Mouse (Mus musculus) c-Kit-positive CD71-positive TER-119-positive erythroid progenitor cells, embryonic 14.5 days (primary cell): ENCODE data around the gene Nfib.

Experiments used
- DNase-seq: peaks from one replicate; pipeline ENCODE4 v3.0.0-alpha.2; 2013; ENCODE audit warnings: low spot score

Nfib gene

DNA sequence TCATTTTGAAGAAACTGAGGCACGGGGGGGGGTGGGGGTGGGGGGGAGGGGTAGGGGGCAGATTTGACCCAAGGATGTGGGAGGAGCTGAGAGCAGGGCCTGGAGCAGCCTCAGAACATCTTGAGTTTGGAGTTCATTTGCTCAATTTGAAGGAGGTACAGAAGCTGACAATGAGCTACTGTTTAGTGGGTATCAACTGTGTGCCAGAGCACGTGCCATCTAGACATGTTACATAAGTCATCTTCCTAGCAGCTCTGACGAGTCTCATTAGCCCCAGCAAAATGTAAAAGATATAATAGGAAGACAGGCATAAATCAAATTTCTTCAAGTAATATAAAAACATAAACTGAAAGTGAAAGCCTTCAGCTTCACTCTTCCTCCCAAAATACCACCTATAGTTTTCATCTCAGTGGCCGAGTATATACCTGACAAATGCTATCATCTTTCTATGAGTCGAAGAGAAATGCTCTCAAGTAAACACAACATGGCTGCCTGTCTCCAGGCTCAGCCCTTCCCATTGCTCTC is 165.0 kb downstream of the Nfib start:
- DNase-seq = no peak

DNA sequence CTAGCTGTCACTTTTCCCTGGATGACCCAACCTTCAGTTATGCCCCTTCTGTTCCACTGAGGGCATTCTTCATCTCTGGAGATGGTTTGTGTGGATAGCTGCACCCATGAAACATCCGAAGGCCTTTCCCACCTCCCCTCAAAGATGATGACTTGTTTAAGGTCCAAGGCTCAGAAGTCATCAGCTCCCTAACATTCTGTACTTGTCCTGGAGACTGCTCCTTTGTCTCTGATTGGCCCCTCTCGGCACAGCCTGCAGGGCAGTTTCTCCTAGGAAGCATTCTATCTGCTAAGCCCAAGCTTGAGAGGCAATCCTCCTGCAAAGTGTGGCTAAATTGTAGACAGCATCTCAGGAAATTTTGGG is 165.5 kb downstream of the Nfib start:
- no peak for DNase-seq

DNA sequence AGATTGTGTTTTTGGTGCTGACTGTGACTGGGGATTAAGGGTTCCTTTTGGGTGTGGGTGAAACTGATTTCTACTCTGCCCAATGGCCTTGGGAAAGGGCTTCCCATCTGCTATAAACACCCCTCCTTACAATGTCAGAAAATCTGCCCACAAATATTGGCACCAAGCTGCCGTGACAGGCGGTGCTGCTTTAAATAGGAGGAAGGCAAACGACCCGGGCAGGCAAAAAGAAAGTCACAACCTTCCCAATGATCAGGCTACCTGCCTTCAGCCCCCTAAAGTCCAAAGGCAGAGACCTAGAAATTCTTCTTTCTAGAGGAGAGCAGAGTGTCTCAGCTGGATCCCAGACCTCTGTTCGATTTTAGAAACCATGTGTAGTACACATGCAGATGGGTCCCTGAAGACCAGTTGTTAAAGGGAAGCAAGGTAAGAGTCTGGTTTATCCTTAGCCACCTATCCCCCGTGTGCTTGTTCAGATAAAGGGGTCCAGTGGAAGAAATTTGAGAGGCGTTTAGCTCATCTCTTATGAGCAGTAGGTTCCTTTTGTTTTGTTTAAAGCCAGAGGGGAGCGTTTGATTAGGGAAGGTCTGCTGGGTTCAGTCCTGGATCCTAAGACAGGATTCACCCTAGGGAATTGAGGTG is 166.0 kb downstream of the Nfib start:
- no peak for DNase-seq

DNA sequence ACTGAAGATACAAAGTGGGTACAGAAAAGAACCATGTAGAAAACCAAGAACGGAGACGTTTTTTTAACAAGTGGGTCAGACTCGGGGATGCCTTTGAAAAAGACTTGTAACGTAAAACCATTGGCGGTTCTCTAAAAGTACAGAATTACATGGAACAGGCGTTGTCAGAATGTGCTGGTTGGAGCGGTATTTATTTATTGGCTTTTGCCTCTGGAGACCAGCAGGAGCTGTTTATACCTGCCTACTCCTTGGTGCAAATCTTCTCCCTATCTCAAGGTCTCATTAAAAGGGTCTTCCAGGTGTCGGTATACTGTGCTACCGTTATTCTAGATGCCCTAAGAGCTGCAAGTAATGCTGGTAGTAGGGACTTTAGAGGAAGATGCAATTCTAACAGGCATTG is 166.7 kb downstream of the Nfib start:
- DNase-seq = no peak

DNA sequence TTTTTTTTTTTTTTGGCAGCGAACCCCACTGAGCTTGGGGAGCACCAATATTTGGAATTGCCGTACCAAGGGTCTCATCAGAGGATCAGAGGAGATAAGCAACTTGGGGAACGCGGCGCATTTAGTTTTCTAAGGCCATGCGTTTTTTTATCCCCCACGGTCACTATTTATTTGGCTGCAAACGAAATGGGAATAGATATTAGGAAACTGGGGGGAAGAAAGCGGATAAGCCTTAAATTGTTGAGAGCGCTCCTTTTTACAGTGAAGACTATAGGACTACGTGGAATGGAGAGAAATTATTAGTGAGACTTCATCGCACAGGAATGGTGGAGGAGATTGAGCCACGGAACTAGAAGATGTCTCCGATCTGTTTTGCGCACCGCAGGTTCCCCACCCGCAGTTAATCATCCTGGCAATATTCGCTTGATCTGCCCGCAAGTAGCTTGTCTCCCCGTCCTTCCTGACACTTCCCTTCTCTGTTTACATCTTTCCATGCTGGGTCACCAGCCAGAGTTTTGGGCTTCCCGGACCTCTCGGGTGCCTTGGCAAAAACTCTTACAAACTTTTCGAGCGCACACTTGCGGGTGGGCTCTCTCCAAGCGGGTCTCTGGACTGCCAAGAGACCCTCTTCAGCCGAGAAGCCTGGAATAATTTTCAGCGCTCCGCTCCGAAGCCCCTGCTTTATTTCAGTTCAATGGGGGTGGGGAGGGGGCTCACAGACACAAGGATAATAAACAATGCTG is 167.3 kb downstream of the Nfib start:
- DNase-seq = no peak

DNA sequence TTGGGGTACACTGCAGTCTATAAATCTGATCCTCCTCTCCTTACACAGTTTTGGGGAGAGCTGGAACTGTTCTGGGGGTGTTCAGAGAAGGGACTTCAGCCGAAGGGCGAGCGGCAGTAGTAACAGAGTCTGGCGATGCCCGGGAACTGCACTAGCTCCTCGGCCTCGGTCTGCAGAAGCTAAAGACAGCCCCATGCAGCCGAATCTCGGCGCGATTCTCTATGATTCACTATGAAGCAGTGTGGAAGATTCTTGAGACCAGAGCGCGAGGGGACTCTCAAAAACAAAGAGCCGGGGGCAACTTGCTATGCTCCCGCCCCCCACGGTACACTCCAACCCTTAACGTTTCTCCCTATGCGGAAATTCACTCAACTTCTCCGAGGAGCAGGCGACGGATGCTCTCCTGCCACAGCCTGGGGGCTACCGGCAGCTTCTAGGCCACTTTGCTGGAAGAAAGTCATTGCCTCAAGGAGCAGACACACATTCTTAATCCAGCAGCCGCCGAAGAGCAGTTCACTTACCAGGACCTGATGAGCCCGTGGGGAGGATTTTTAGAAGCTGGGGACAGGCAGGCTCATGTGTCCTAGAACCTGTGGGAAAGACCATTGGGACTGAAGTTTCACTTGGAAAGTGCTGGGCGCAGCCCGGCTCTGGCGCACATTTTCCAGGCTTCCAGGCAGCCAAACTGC is 168.1 kb downstream of the Nfib start:
- DNase-seq = no peak

DNA sequence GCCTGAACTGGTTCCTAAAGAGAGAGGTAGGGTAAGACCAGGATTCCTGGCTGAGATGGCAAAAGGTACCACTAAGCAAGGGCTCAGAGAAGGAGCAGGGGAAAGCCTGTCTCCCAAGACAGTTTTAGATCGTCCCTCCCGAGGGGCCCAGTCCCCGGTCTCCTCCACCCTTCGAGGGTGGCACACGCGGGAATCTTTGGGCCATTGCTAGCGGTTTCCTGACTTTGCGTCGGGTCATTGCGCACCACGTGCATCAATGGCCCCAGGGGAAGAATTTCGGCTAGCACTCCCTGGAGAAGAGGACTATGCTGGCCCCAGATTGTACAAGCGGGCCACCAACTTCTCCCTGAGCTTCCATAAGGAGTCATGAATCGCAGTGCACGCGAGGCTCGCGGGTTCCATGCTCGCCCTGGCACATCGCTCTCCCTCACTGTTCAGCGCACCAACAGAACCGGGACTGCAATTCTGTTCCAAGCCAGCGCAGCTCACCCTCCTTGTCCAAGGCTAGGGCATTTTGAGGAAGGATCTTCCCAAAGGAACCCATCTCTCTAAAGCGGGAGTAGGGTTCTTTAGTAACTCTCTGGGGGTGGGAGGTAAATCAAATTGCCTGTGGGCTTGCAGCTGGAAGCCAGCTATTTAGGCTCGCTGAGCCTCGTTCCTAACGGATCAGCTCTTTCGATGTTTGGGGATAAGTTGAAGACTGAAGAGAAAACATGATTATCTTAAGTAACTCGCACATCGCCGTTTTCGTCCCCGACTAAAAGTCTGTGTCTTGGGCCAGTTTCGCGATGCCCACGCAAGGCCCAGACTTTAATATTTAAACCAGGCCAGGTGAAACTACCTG is 168.9 kb downstream of the Nfib start:
- DNase-seq = no peak

- no peak for DNase-seq
These were observed 169.7 kb downstream of the Nfib start for GRCm38 (mm10) chr4:82535606-82536434.

DNA sequence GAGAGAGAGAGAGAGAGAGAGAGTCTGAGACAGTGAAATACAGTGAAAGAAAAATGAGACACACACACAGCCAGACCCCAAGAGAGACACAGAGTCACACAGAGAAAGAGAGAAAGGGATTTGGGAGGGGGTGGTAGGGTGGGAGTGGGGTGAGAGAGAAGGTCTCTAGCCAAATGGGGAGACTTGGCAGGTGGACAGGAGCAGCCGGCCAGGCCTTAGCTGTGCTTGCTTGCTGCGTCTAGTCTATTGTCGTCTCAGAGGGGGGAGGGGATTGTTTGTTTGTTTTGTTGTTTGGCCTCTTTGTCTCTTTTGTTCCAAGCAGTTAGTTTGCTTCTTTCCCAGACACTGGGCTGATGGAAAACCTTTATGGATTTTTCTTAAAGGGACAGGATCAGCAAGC is 172.3 kb downstream of the Nfib start:
- no peak for DNase-seq

DNA sequence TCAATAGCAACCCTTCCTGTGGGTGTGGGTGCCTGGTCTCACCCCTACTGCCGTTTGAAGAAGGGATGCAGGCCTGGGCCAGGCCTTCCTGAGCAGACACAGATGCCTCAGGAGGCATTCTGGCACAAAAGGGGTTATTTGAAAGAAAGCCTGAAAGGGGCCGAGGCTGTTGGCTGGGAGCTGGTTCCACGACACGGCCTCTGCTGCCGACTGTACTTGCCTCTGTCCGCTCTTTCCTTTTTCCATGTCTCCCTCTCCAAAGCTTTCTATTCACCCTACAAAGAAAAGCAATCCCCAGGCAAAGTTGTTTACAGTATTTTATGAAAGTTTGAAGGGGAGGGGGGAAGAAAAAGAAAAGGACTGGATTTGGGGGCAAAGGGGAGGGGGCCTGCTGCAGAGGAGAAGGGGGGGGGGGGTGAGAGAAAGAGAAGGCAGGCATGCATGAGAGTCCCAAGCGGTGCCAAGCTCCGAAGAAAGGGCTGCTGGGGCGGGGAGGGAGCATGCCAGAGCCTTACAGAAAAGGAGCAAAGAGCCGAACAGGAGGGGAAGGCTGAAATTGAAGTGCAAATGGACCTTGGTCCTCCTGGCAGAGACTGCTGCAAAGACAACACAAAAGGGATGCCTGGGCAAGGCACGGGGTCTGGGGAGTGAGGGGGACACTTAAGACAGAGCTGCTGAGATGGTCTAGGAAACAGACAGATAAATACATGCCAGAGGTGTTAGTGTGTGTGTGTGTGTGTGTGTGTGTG is 172.9 kb downstream of the Nfib start:
- no peak for DNase-seq

DNA sequence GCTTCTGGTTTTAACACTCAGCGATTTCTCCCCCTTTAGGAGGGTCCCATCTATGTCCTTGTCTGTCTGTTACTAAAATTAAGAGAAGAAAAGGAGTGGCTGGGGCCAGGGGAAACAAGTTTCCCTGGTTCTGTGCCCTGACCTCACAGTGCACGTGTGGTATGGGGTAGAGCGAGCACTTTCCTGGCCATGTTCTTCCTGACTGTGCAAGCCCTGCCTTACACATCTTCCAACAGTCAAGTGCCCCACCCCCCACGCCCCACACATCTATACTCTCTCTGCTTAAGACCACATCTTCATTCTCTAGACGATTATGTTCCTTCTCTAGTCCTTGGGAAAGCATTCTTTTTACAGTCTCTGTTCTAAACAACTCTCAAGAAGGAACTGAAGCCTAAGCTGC is 173.6 kb downstream of the Nfib start:
- no peak for DNase-seq

DNA sequence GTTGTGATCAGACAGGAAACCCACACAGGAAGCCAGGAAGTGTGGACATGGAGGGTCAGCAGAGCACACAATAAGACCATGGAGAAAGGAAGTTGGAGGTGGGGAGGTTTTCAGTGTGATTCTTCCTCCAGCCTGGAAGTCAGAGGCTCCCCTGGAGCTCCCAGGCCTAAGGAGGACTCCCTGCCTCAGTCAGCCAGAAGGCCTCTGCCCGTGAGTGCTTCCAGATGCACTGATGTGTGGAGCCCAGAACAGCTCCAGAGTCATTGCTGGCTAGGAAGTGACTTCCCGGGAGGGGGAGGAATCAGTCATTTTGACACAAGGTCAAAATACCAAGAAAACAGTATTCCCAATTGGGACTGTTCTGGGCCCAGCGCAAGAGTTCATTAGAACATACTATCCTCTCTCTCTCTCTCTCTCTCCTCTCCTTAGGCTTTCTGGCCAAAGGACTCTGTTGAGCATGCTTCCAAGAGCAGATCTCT is 174.6 kb downstream of the Nfib start:
- no peak for DNase-seq

- no peak for DNase-seq
These were observed 176.6 kb downstream of the Nfib start for GRCm38 (mm10) chr4:82528978-82529377.

GRCm38 (mm10) chr4:82519935-82520334 is 185.6 kb downstream of the Nfib start:
- no peak for DNase-seq

GRCm38 (mm10) chr4:82518132-82518531 is 187.4 kb downstream of the Nfib start:
- no peak for DNase-seq

DNA sequence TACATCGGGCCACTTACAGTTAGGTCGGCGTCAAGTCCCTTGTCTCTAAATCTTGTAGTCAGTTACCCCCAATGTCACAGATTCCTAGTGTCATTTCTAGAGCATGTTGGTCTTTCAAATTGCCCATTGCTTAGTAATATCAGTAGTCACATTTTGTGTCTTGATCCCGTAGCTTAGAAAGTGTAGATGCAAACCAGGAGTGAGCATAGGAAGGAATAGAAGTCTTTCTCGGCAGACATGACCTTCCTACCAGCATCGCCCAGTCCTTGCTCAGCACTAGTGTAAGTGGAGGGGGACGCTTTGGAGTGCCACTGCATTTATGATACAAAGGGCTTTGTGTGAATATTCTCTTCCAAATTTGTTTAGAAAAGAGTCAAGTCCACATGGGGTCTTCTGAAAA is 188.2 kb downstream of the Nfib start:
- DNase-seq = no peak

- DNase-seq = no peak
These were observed 189.2 kb downstream of the Nfib start for GRCm38 (mm10) chr4:82516211-82516795.

DNA sequence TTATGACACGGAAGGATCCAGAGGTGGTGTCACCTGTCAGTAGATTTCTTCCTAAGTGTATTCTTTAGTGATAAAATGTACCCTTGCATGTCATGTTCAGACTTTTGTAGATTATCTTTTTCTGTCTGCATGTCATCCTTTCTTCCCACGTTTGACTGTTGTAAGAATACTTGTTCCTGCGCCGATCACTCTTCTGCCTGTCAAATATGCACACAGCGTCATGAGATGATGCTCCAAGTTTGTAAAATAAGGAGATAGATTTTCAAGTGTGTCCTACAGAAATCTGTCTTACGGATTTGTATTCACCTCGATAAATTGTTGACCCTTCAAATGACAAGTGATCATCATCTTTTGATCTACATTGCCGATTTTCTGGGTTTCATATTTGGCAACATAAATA is 190.6 kb downstream of the Nfib start:
- DNase-seq = no peak

GRCm38 (mm10) chr4:82514373-82514772 is 191.2 kb downstream of the Nfib start:
- no peak for DNase-seq

GRCm38 (mm10) chr4:82513426-82513750 is 192.2 kb downstream of the Nfib start:
- DNase-seq = no peak
